Comparison of ENCODE assay signal across 13 mouse cellular contexts in genomic region chr2:167949808-167950207, GRCm38 (mm10). TPM values are rescaled to one million over a fixed set of nuclear protein-coding genes. Genes with fewer than 3 reads are reported as not detected.
DNase-seq lines count a peak whose midpoint lies in the region; ATAC-seq lines count a peak whose summit lies in the region.
"Had no signal": no experiment of that assay in that cellular context is flagged by ENCODE, and none has a peak within 500 bp of the region (broad histone marks: within the 10 kb centered on the region; RNA-seq: fewer than 3 reads in every experiment).

No protein-coding gene starts in this region.

- H3K27ac ChIP-seq in heart, embryonic 13.5 days (replicated peaks) = peak overlapping the region; percentile 59
- H3K27ac ChIP-seq in liver, embryonic 12.5 days = peak overlapping the region; percentile 45
- no peak overlapping the region for H3K27ac ChIP-seq in liver, embryonic 11.5 days (ENCODE audit: low read depth, low read length)
- H3K27ac ChIP-seq in limb, embryonic 10.5 days = peak overlapping the region; percentile 32; the same call in 1 of the 2 replicates
- H3K27ac ChIP-seq: forebrain, embryonic 12.5 days had no signal

- peak overlapping the region; percentile 47; the same call in 1 of the 2 replicates for H3K9ac ChIP-seq in heart, embryonic 13.5 days
- no peak overlapping the region for H3K9ac ChIP-seq in liver, embryonic 12.5 days
- H3K9ac ChIP-seq in liver, embryonic 11.5 days (ENCODE audit: low read depth, low read length) = no peak overlapping the region
- H3K9ac ChIP-seq: forebrain, embryonic 12.5 days had no signal

- no peak for ATAC-seq in heart, embryonic 13.5 days (ENCODE audit: extremely low read depth, insufficient number of reproducible peaks, low FRiP score, low TSS enrichment)
- ATAC-seq in liver, embryonic 12.5 days = no peak
- ATAC-seq in liver, embryonic 11.5 days (replicated peaks; ENCODE audit: low FRiP score) = no peak
- ATAC-seq: midbrain, embryonic 16.5 days had no signal

- H3K4me1 ChIP-seq in heart, embryonic 13.5 days = peaks cover 74% of the 10 kb centered on the region
- H3K4me1 ChIP-seq in liver, embryonic 12.5 days = peaks cover 62% of the 10 kb centered on the region
- peaks cover 51% of the 10 kb centered on the region for H3K4me1 ChIP-seq in liver, embryonic 11.5 days (replicated peaks; ENCODE audit: control insufficient read depth, insufficient read depth, low read length)
- peaks cover 35% of the 10 kb centered on the region for H3K4me1 ChIP-seq in limb, embryonic 10.5 days

- H3K36me3 ChIP-seq in heart, embryonic 13.5 days = 0 out of 2 replicates have a peak, but pooled peaks cover 3% of the 10 kb centered on the region
- H3K36me3 ChIP-seq in liver, embryonic 12.5 days = 0 out of 2 replicates have a peak, but pooled peaks cover 3% of the 10 kb centered on the region
- no peaks in the 10 kb centered on the region for H3K36me3 ChIP-seq in liver, embryonic 11.5 days (ENCODE audit: control insufficient read depth, insufficient read depth, low read length)
- H3K36me3 ChIP-seq in limb, embryonic 10.5 days = peaks cover 2% of the 10 kb centered on the region; the same call in 1 of the 2 replicates
- H3K36me3 ChIP-seq: forebrain, embryonic 12.5 days had no signal

- no peak overlapping the region for H3K4me2 ChIP-seq in heart, embryonic 13.5 days
- H3K4me2 ChIP-seq in liver, embryonic 12.5 days = no peak overlapping the region
- no peak overlapping the region for H3K4me2 ChIP-seq in liver, embryonic 11.5 days
- H3K4me2 ChIP-seq: forebrain, embryonic 12.5 days had no signal

- no peak overlapping the region for H3K4me3 ChIP-seq in heart, embryonic 13.5 days
- H3K4me3 ChIP-seq in liver, embryonic 12.5 days = no peak overlapping the region
- no peak overlapping the region for H3K4me3 ChIP-seq in liver, embryonic 11.5 days (ENCODE audit: low read depth, low read length)
- H3K4me3 ChIP-seq in limb, embryonic 10.5 days = no peak overlapping the region
- H3K4me3 ChIP-seq: forebrain, embryonic 12.5 days had no signal

- no peaks in the 10 kb centered on the region for H3K9me3 ChIP-seq in heart, embryonic 13.5 days
- H3K9me3 ChIP-seq in liver, embryonic 12.5 days (replicated peaks) = no peaks in the 10 kb centered on the region
- no peaks in the 10 kb centered on the region for H3K9me3 ChIP-seq in liver, embryonic 11.5 days (ENCODE audit: control insufficient read depth, low read length)
- H3K9me3 ChIP-seq in limb, embryonic 10.5 days (replicated peaks) = no peaks in the 10 kb centered on the region
- H3K9me3 ChIP-seq: forebrain, embryonic 12.5 days had no signal

- no peaks in the 10 kb centered on the region for H3K27me3 ChIP-seq in heart, embryonic 13.5 days (replicated peaks)
- H3K27me3 ChIP-seq in liver, embryonic 12.5 days (replicated peaks) = no peaks in the 10 kb centered on the region
- no peaks in the 10 kb centered on the region for H3K27me3 ChIP-seq in liver, embryonic 11.5 days (replicated peaks; ENCODE audit: control insufficient read depth, insufficient read depth, low read length)
- no peaks in the 10 kb centered on the region for H3K27me3 ChIP-seq in limb, embryonic 10.5 days (ENCODE audit: low read depth, poor library complexity, severe bottlenecking)
- H3K27me3 ChIP-seq: forebrain, embryonic 12.5 days had no signal

- DNase-seq in heart, postnatal 4 days = no peak
- DNase-seq in liver, embryonic 11.5 days (ENCODE audit: low spot score) = no peak
- peak; percentile 51 for DNase-seq in CD4-positive, CD25-positive, alpha-beta regulatory T cell, adult 2 months (ENCODE audit: low read depth, low spot score)
- DNase-seq in limb, embryonic 10.5 days (ENCODE audit: low spot score) = no peak
- no peak for DNase-seq in natural killer cell, adult 2 months (ENCODE audit: low spot score in 2 of 2)
- no peak for DNase-seq in cerebellum, adult 11-12 months
- DNase-seq: gastrocnemius, postnatal 25 days; kidney, adult 11 months; retina, postnatal 1 day had no signal

- 60% methylated on average over 2 of the region's 2 CpGs for WGBS in heart, embryonic 13.5 days
- 49% methylated on average over 2 of the region's 2 CpGs for WGBS in liver, embryonic 12.5 days (ENCODE audit: insufficient replicate concordance)
- 54% methylated on average over 2 of the region's 2 CpGs for WGBS in liver, embryonic 11.5 days
- 77% methylated on average over 2 of the region's 2 CpGs for WGBS in limb, embryonic 10.5 days

RNA-seq across cellular contexts. Expression of gene Ptpn1, which starts 18.0 kb away (rescaled TPM):
- polyA plus RNA-seq in heart, embryonic 13.5 days (2015; fragmentation: Nextera tagmentation; extraction: Ambion mirVana) = 42.1 and 47.2 TPM in 2 replicates
- 10 to 100 TPM; 37.7 to 38.1 TPM for total RNA-seq in heart, postnatal 4 days (2021)
- 38.4 and 39.2 TPM in 2 replicates for polyA plus RNA-seq in liver, embryonic 12.5 days (2016; fragmentation: Nextera tagmentation; extraction: Ambion mirVana)
- 50.7 and 53.6 TPM in 2 replicates for polyA plus RNA-seq in liver, embryonic 11.5 days (2014; fragmentation: Nextera tagmentation; extraction: Ambion mirVana)
- polyA plus RNA-seq in limb, embryonic 10.5 days (2016; fragmentation: Nextera tagmentation; extraction: Ambion mirVana) = 56.4 and 62.2 TPM in 2 replicates
